Mouse (Mus musculus): ENCODE measurements around the gene 4931406P16Rik. TPM values are rescaled to one million over a fixed set of nuclear protein-coding genes. Genes with fewer than 3 reads are reported as not detected.

Gene 4931406P16Rik
- polyA plus RNA-seq, 1 experiment from 2014 or later: 40.3 TPM

GRCm38 (mm10) chr7:34321119-34321518, 7.8 kb upstream of the 4931406P16Rik start:
- Histone ChIP-seq H3K9ac (ENCODE audit: low read depth, low read length) (no peak overlapping the region), H3K27me3 (replicated peaks; ENCODE audit: control insufficient read depth, insufficient read depth, low read length) (no peaks in the 10 kb centered on the region), H3K4me1 (ENCODE audit: control insufficient read depth, insufficient read depth, low read length) (no peaks in the 10 kb centered on the region), H3K9me3 (ENCODE audit: control insufficient read depth, low read length) (no peaks in the 10 kb centered on the region), H3K4me2 (ENCODE audit: low read depth, low read length) (no peak overlapping the region), H3K27ac (replicated peaks; ENCODE audit: low read depth, low read length) (no peak overlapping the region), H3K36me3 (ENCODE audit: control insufficient read depth, insufficient read depth, low read length) (no peaks in the 10 kb centered on the region), H3K4me3 (ENCODE audit: low read depth, low read length) (no peak overlapping the region)
- ATAC-seq (ENCODE audit: low read depth) (no peak), DNase-seq (ENCODE audit: low spot score) (no peak)
- 83% methylated on average over 5 of the region's 5 CpGs for WGBS

GRCm38 (mm10) chr7:34319957-34320356, 6.6 kb upstream of the 4931406P16Rik start:
- Histone ChIP-seq H3K27ac (replicated peaks; ENCODE audit: low read depth, low read length) (no peak overlapping the region), H3K4me3 (ENCODE audit: low read depth, low read length) (no peak overlapping the region), H3K4me2 (ENCODE audit: low read depth, low read length) (no peak overlapping the region), H3K4me1 (ENCODE audit: control insufficient read depth, insufficient read depth, low read length) (no peaks in the 10 kb centered on the region), H3K9me3 (ENCODE audit: control insufficient read depth, low read length) (no peaks in the 10 kb centered on the region), H3K27me3 (replicated peaks; ENCODE audit: control insufficient read depth, insufficient read depth, low read length) (no peaks in the 10 kb centered on the region), H3K36me3 (ENCODE audit: control insufficient read depth, insufficient read depth, low read length) (no peaks in the 10 kb centered on the region), H3K9ac (ENCODE audit: low read depth, low read length) (no peak overlapping the region)
- DNase-seq (ENCODE audit: low spot score) (peak; percentile 52), ATAC-seq (ENCODE audit: low read depth) (peak; percentile 53; the same call in 1 of the 2 replicates)
- WGBS: 28% methylated on average over 3 of the region's 3 CpGs

GRCm38 (mm10) chr7:34319123-34319522, 5.8 kb upstream of the 4931406P16Rik start:
- Histone ChIP-seq H3K9ac (ENCODE audit: low read depth, low read length) (no peak overlapping the region), H3K4me2 (ENCODE audit: low read depth, low read length) (no peak overlapping the region), H3K4me1 (ENCODE audit: control insufficient read depth, insufficient read depth, low read length) (no peaks in the 10 kb centered on the region), H3K4me3 (ENCODE audit: low read depth, low read length) (no peak overlapping the region), H3K9me3 (ENCODE audit: control insufficient read depth, low read length) (no peaks in the 10 kb centered on the region), H3K27ac (replicated peaks; ENCODE audit: low read depth, low read length) (no peak overlapping the region), H3K36me3 (ENCODE audit: control insufficient read depth, insufficient read depth, low read length) (no peaks in the 10 kb centered on the region), H3K27me3 (replicated peaks; ENCODE audit: control insufficient read depth, insufficient read depth, low read length) (no peaks in the 10 kb centered on the region)
- no peak for ATAC-seq (ENCODE audit: low read depth)
- peak; percentile 81 for DNase-seq (ENCODE audit: low spot score)
- 51% methylated on average over 2 of the region's 2 CpGs for WGBS

- peak; percentile 66; the same call in 1 of the 2 replicates for ATAC-seq (ENCODE audit: low read depth)
- DNase-seq (ENCODE audit: low spot score): peak; percentile 89
- Histone ChIP-seq H3K27ac (replicated peaks; ENCODE audit: low read depth, low read length) (peak overlapping the region; percentile 54; the same call in 1 of the 2 replicates), H3K9ac (ENCODE audit: low read depth, low read length) (no peak overlapping the region), H3K4me1 (ENCODE audit: control insufficient read depth, insufficient read depth, low read length) (no peaks in the 10 kb centered on the region), H3K9me3 (ENCODE audit: control insufficient read depth, low read length) (no peaks in the 10 kb centered on the region), H3K4me2 (ENCODE audit: low read depth, low read length) (no peak overlapping the region), H3K4me3 (ENCODE audit: low read depth, low read length) (no peak overlapping the region), H3K36me3 (ENCODE audit: control insufficient read depth, insufficient read depth, low read length) (no peaks in the 10 kb centered on the region), H3K27me3 (replicated peaks; ENCODE audit: control insufficient read depth, insufficient read depth, low read length) (no peaks in the 10 kb centered on the region)
- WGBS: 37% methylated on average over 7 of the region's 7 CpGs
Measured at GRCm38 (mm10) chr7:34317901-34318476, 4.6 kb upstream of the 4931406P16Rik start.

GRCm38 (mm10) chr7:34312786-34313442, 437 bp downstream of the 4931406P16Rik start:
- ATAC-seq (ENCODE audit: low read depth): peak; percentile 88
- Histone ChIP-seq H3K4me1 (ENCODE audit: control insufficient read depth, insufficient read depth, low read length) (0 out of 2 replicates have a peak, but pooled peaks cover 4% of the 10 kb centered on the region), H3K4me2 (ENCODE audit: low read depth, low read length) (peak overlapping the region; percentile 76), H3K4me3 (ENCODE audit: low read depth, low read length) (peak overlapping the region; percentile 89), H3K27me3 (replicated peaks; ENCODE audit: control insufficient read depth, insufficient read depth, low read length) (no peaks in the 10 kb centered on the region), H3K36me3 (ENCODE audit: control insufficient read depth, insufficient read depth, low read length) (no peaks in the 10 kb centered on the region), H3K9ac (ENCODE audit: low read depth, low read length) (peak overlapping the region; percentile 94), H3K27ac (replicated peaks; ENCODE audit: low read depth, low read length) (peak overlapping the region; percentile 87), H3K9me3 (ENCODE audit: control insufficient read depth, low read length) (no peaks in the 10 kb centered on the region)
- 0% methylated on average over 4 of the region's 73 CpGs for WGBS
- peak; percentile 61 for DNase-seq (ENCODE audit: low spot score)

- no peak for DNase-seq (ENCODE audit: low spot score)
- Histone ChIP-seq H3K4me3 (ENCODE audit: low read depth, low read length) (no peak overlapping the region), H3K27me3 (replicated peaks; ENCODE audit: control insufficient read depth, insufficient read depth, low read length) (no peaks in the 10 kb centered on the region), H3K9me3 (ENCODE audit: control insufficient read depth, low read length) (no peaks in the 10 kb centered on the region), H3K4me1 (ENCODE audit: control insufficient read depth, insufficient read depth, low read length) (0 out of 2 replicates have a peak, but pooled peaks cover 4% of the 10 kb centered on the region), H3K27ac (replicated peaks; ENCODE audit: low read depth, low read length) (no peak overlapping the region), H3K9ac (ENCODE audit: low read depth, low read length) (no peak overlapping the region), H3K4me2 (ENCODE audit: low read depth, low read length) (no peak overlapping the region), H3K36me3 (ENCODE audit: control insufficient read depth, insufficient read depth, low read length) (0 out of 2 replicates have a peak, but pooled peaks cover 3% of the 10 kb centered on the region)
- ATAC-seq (ENCODE audit: low read depth): no peak
- WGBS: 55% methylated on average over 5 of the region's 5 CpGs
Measured at GRCm38 (mm10) chr7:34309186-34309764, 4.1 kb downstream of the 4931406P16Rik start.

- 69% methylated on average over 5 of the region's 5 CpGs for WGBS
- H3K4me1 ChIP-seq (ENCODE audit: control insufficient read depth, insufficient read depth, low read length): 0 out of 2 replicates have a peak, but pooled peaks cover 4% of the 10 kb centered on the region
- ATAC-seq (ENCODE audit: low read depth) (no peak), DNase-seq (ENCODE audit: low spot score) (no peak)
- no peak overlapping the region for H3K9ac ChIP-seq (ENCODE audit: low read depth, low read length)
- no peak overlapping the region for H3K27ac ChIP-seq (replicated peaks; ENCODE audit: low read depth, low read length)
- 0 out of 2 replicates have a peak, but pooled peaks cover 3% of the 10 kb centered on the region for H3K36me3 ChIP-seq (ENCODE audit: control insufficient read depth, insufficient read depth, low read length)
- H3K4me3 ChIP-seq (ENCODE audit: low read depth, low read length): no peak overlapping the region
- H3K4me2 ChIP-seq (ENCODE audit: low read depth, low read length): no peak overlapping the region
- no peaks in the 10 kb centered on the region for H3K9me3 ChIP-seq (ENCODE audit: control insufficient read depth, low read length)
- no peaks in the 10 kb centered on the region for H3K27me3 ChIP-seq (replicated peaks; ENCODE audit: control insufficient read depth, insufficient read depth, low read length)
Measured at GRCm38 (mm10) chr7:34308586-34308985, 4.8 kb downstream of the 4931406P16Rik start.

- H3K27me3 ChIP-seq (replicated peaks; ENCODE audit: control insufficient read depth, insufficient read depth, low read length): no peaks in the 10 kb centered on the region
- H3K4me3 ChIP-seq (ENCODE audit: low read depth, low read length): no peak overlapping the region
- no peak overlapping the region for H3K4me2 ChIP-seq (ENCODE audit: low read depth, low read length)
- 66% methylated on average over 4 of the region's 4 CpGs for WGBS
- 0 out of 2 replicates have a peak, but pooled peaks cover 4% of the 10 kb centered on the region for H3K4me1 ChIP-seq (ENCODE audit: control insufficient read depth, insufficient read depth, low read length)
- no peak overlapping the region for H3K9ac ChIP-seq (ENCODE audit: low read depth, low read length)
- DNase-seq (ENCODE audit: low spot score) (no peak), ATAC-seq (ENCODE audit: low read depth) (no peak)
- H3K36me3 ChIP-seq (ENCODE audit: control insufficient read depth, insufficient read depth, low read length): 0 out of 2 replicates have a peak, but pooled peaks cover 3% of the 10 kb centered on the region
- no peak overlapping the region for H3K27ac ChIP-seq (replicated peaks; ENCODE audit: low read depth, low read length)
- H3K9me3 ChIP-seq (ENCODE audit: control insufficient read depth, low read length): no peaks in the 10 kb centered on the region
Measured at GRCm38 (mm10) chr7:34305454-34305853, 7.9 kb downstream of the 4931406P16Rik start.
